Mouse (Mus musculus) ES-Bruce4 (cell line): ENCODE results near the gene Thbs3.

Experiments used
- EP300 ChIP-seq: IDR thresholded peaks from 2 replicates; pipeline ENCODE4 v1.6.1; 2011; ENCODE audit warnings: low read depth, low read length; ENCODE audit not compliant: insufficient read depth
- POLR2A ChIP-seq: IDR thresholded peaks from one replicate; pipeline ENCODE4 v1.8.1; 2011; ENCODE audit warnings: low read length; ENCODE audit not compliant: insufficient read depth

DNA sequence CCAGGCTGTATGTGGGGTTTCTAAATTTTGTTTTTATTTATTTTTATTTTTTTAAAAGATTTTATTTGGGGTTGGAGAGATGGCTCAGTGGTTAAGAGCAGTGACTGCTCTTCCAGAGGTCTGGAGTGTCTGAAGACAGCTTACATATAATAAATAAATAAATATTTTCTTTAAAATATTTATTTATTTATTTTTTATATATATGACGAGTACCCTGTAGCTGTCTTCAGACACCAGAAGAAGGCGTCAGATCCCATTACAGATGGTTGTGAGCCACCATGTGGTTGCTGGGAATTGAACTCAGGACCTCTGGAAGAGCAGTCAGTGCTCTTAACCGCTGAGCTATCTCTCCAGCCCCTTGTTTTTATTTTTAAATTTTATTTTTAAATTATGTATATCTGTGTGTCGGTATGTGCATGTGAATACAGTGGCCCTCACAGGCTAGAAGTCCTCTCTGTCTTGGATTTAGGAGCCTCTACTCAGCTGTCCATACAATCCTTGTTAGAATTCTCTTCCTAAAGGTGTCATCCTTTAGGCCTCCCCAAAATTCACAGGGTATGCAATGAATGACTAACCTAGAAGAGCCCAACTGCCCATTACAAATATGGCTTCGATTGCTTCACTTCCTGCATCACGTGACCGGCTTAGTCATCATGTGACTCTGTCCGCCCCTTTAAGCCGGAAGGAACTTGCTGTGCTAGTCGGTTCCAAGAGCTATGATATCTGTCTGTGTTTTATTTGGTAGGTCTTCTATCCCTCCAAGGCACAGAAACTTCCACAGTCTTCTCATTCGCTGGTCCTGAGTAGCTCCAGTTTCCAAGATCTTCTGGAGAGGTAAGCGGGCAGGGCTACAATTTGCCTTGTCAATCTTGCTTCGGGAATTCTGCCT, 12.5 kb upstream of the Thbs3 start, which contains the start of gene Gba:
- TF ChIP-seq EP300 (no peak), POLR2A (no peak)
